Mouse (Mus musculus): ENCODE results near the gene Dnajb13. TPM values are rescaled to one million over a fixed set of nuclear protein-coding genes. Genes with fewer than 3 reads are reported as not detected.

Dnajb13 gene
- total and polyA plus RNA-seq, 3 experiments, result 0.16 TPM; not detected in 2

GRCm38 (mm10) chr7:100497982-100498381, 16.8 kb downstream of the Dnajb13 start:
- Histone ChIP-seq H3K4me3 (ENCODE audit: low read depth, low read length) (peak overlapping the region; percentile 50; the same call in 1 of the 2 replicates), H3K36me3 (replicated peaks) (peaks cover 73% of the 10 kb centered on the region), H3K4me1 (ENCODE audit: insufficient read depth, low read depth, low read length) (peaks cover 85% of the 10 kb centered on the region)

GRCm38 (mm10) chr7:100497402-100497801, 17.4 kb downstream of the Dnajb13 start:
- Histone ChIP-seq H3K36me3 (replicated peaks) (peaks cover 73% of the 10 kb centered on the region), H3K4me1 (ENCODE audit: insufficient read depth, low read depth, low read length) (peaks cover 85% of the 10 kb centered on the region), H3K4me3 (ENCODE audit: low read depth, low read length) (peak overlapping the region; percentile 91; the same call in 1 of the 2 replicates), H3K9me3 (replicated peaks) (no peaks in the 10 kb centered on the region), H3K27me3 (ENCODE audit: insufficient read depth, low read length) (no peaks in the 10 kb centered on the region)
- ATAC-seq (ENCODE audit: extremely low read depth, insufficient number of reproducible peaks, low FRiP score, poor library complexity, severe bottlenecking), result no peak
- no peak for DNase-seq (ENCODE audit: low spot score)
- TF ChIP-seq POLR2AphosphoS5 (IDR thresholded peaks at IDR 0.05; ENCODE audit: insufficient replicate concordance, low read depth, low read length) (no peak), GATA1 (IDR thresholded peaks at IDR 0.05; ENCODE audit: borderline replicate concordance, low read length) (no peak), GATA2 (IDR thresholded peaks at IDR 0.05; ENCODE audit: borderline replicate concordance, low read depth, low read length) (no peak), CTCF (IDR thresholded peaks at IDR 0.05; ENCODE audit: low read depth, low read length) (no peak), TAL1 (conservative IDR thresholded peaks at IDR 0.05; ENCODE audit: low read depth, low read length) (no peak)

More at GRCm38 (mm10) chr7:100497982-100498381, 16.8 kb downstream of the Dnajb13 start:
- Histone ChIP-seq H3K9me3 (replicated peaks) (no peaks in the 10 kb centered on the region), H3K27me3 (ENCODE audit: insufficient read depth, low read length) (peaks cover 4% of the 10 kb centered on the region; the same call in 1 of the 2 replicates)
- ATAC-seq (ENCODE audit: extremely low read depth, insufficient number of reproducible peaks, low FRiP score, poor library complexity, severe bottlenecking) (no peak), DNase-seq (ENCODE audit: low spot score) (no peak)
- TF ChIP-seq POLR2AphosphoS5 (IDR thresholded peaks at IDR 0.05; ENCODE audit: insufficient replicate concordance, low read depth, low read length) (no peak), TAL1 (conservative IDR thresholded peaks at IDR 0.05; ENCODE audit: low read depth, low read length) (no peak)

- H3K4me1 ChIP-seq (ENCODE audit: insufficient read depth, low read depth, low read length), result peaks cover 85% of the 10 kb centered on the region
- TF ChIP-seq GATA1 (IDR thresholded peaks at IDR 0.05; ENCODE audit: borderline replicate concordance, low read length), result no peak
- TF ChIP-seq CTCF (IDR thresholded peaks at IDR 0.05; ENCODE audit: low read depth, low read length), result no peak
- no peak for TF ChIP-seq TAL1 (conservative IDR thresholded peaks at IDR 0.05; ENCODE audit: low read depth, low read length)
- no peak for TF ChIP-seq GATA2 (IDR thresholded peaks at IDR 0.05; ENCODE audit: borderline replicate concordance, low read depth, low read length)
- no peak for TF ChIP-seq POLR2AphosphoS5 (IDR thresholded peaks at IDR 0.05; ENCODE audit: insufficient replicate concordance, low read depth, low read length)
- peaks cover 73% of the 10 kb centered on the region for H3K36me3 ChIP-seq (replicated peaks)
- DNase-seq (ENCODE audit: low spot score) (no peak), ATAC-seq (ENCODE audit: extremely low read depth, insufficient number of reproducible peaks, low FRiP score, poor library complexity, severe bottlenecking) (no peak)
- no peaks in the 10 kb centered on the region for H3K9me3 ChIP-seq (replicated peaks)
- no peaks in the 10 kb centered on the region for H3K27me3 ChIP-seq (ENCODE audit: insufficient read depth, low read length)
- H3K4me3 ChIP-seq (ENCODE audit: low read depth, low read length), result peak overlapping the region; percentile 91
Measured at GRCm38 (mm10) chr7:100496791-100497190, 18.0 kb downstream of the Dnajb13 start.

DNA sequence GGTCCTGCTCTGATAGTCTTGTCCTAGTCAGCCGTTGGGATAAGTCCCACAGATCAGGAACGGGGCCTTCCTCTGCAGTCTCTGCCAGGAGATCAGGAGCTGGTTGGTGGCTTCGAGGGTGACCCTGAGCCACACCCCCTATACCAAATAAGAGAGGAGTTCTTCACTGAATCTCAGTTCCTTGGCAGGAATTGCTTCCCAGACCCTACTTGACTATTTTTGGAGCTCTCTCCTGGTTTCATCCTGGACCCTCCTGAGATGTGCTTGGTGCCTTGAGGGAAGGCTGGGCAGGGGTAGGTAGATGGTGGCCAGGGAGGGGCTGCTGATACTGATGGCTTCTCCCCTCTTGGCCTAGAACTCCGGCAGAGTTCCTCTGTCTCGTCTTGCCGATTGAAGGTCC, 18.4 kb downstream of the Dnajb13 start:
- H3K4me1 ChIP-seq (ENCODE audit: insufficient read depth, low read depth, low read length), result peaks cover 82% of the 10 kb centered on the region
- H3K4me3 ChIP-seq (ENCODE audit: low read depth, low read length), result peak overlapping the region; percentile 91
- no peak for DNase-seq (ENCODE audit: low spot score)
- TF ChIP-seq POLR2AphosphoS5 (IDR thresholded peaks at IDR 0.05; ENCODE audit: insufficient replicate concordance, low read depth, low read length), result no peak
- TF ChIP-seq GATA2 (IDR thresholded peaks at IDR 0.05; ENCODE audit: borderline replicate concordance, low read depth, low read length), result no peak
- no peak for TF ChIP-seq CTCF (IDR thresholded peaks at IDR 0.05; ENCODE audit: low read depth, low read length)
- no peak for TF ChIP-seq GATA1 (IDR thresholded peaks at IDR 0.05; ENCODE audit: borderline replicate concordance, low read length)
- no peak for TF ChIP-seq TAL1 (conservative IDR thresholded peaks at IDR 0.05; ENCODE audit: low read depth, low read length)
- peaks cover 73% of the 10 kb centered on the region for H3K36me3 ChIP-seq (replicated peaks)
- no peak for ATAC-seq (ENCODE audit: extremely low read depth, insufficient number of reproducible peaks, low FRiP score, poor library complexity, severe bottlenecking)
- no peaks in the 10 kb centered on the region for H3K9me3 ChIP-seq (replicated peaks)
- no peaks in the 10 kb centered on the region for H3K27me3 ChIP-seq (ENCODE audit: insufficient read depth, low read length)

GRCm38 (mm10) chr7:100495581-100496251, 19.0 kb downstream of the Dnajb13 start:
- Histone ChIP-seq H3K9me3 (replicated peaks) (no peaks in the 10 kb centered on the region), H3K4me3 (ENCODE audit: low read depth, low read length) (peak overlapping the region; percentile 91), H3K27me3 (ENCODE audit: insufficient read depth, low read length) (no peaks in the 10 kb centered on the region), H3K4me1 (ENCODE audit: insufficient read depth, low read depth, low read length) (peaks cover 75% of the 10 kb centered on the region), H3K36me3 (replicated peaks) (peaks cover 68% of the 10 kb centered on the region)
- DNase-seq (ENCODE audit: low spot score) (peak; percentile 94), ATAC-seq (ENCODE audit: extremely low read depth, insufficient number of reproducible peaks, low FRiP score, poor library complexity, severe bottlenecking) (peak; percentile 67)
- no peak for TF ChIP-seq GATA1 (IDR thresholded peaks at IDR 0.05; ENCODE audit: borderline replicate concordance, low read length)

GRCm38 (mm10) chr7:100495042-100495441, 19.7 kb downstream of the Dnajb13 start:
- H3K27me3 ChIP-seq (ENCODE audit: insufficient read depth, low read length), result no peaks in the 10 kb centered on the region
- peaks cover 69% of the 10 kb centered on the region for H3K4me1 ChIP-seq (ENCODE audit: insufficient read depth, low read depth, low read length)
- peak overlapping the region; percentile 91 for H3K4me3 ChIP-seq (ENCODE audit: low read depth, low read length)
- TF ChIP-seq CTCF (IDR thresholded peaks at IDR 0.05; ENCODE audit: low read depth, low read length) (no peak), GATA1 (IDR thresholded peaks at IDR 0.05; ENCODE audit: borderline replicate concordance, low read length) (no peak), TAL1 (conservative IDR thresholded peaks at IDR 0.05; ENCODE audit: low read depth, low read length) (no peak), GATA2 (IDR thresholded peaks at IDR 0.05; ENCODE audit: borderline replicate concordance, low read depth, low read length) (no peak), POLR2AphosphoS5 (IDR thresholded peaks at IDR 0.05; ENCODE audit: insufficient replicate concordance, low read depth, low read length) (no peak)
- no peak for ATAC-seq (ENCODE audit: extremely low read depth, insufficient number of reproducible peaks, low FRiP score, poor library complexity, severe bottlenecking)
- no peaks in the 10 kb centered on the region for H3K9me3 ChIP-seq (replicated peaks)
- H3K36me3 ChIP-seq (replicated peaks), result peaks cover 61% of the 10 kb centered on the region
- DNase-seq (ENCODE audit: low spot score), result no peak
